Mouse (Mus musculus) thymus, adult 2 months (tissue): Measurements from ENCODE around the gene Gm11444. TPM values are rescaled to one million over a fixed set of nuclear protein-coding genes. Genes with fewer than 3 reads are reported as not detected.

ENCODE experiments used
- DNase-seq: peaks from one replicate; pipeline ENCODE4 v3.0.0; 2021
- H3K27ac ChIP-seq: fragments of 200-500 bp; 2 replicates; pipeline ENCODE4 v1.5.1; 2012; ENCODE audit warnings: low read length, control low read depth; ENCODE audit not compliant: control insufficient read depth, insufficient read depth
- H3K27me3 ChIP-seq: fragments of 200-500 bp; 2 replicates; pipeline ENCODE4 v1.6.1; 2012; ENCODE audit warnings: mild to moderate bottlenecking, low read length, moderate library complexity, mixed read lengths; ENCODE audit not compliant: control insufficient read depth, insufficient read depth
- H3K36me3 ChIP-seq: fragments of 200-500 bp; 2 replicates; pipeline ENCODE4 v1.6.1; 2012; ENCODE audit warnings: mild to moderate bottlenecking, low read length, moderate library complexity; ENCODE audit not compliant: control insufficient read depth, insufficient read depth
- H3K4me1 ChIP-seq: fragments of 200-500 bp; replicated peaks from 2 replicates; pipeline ENCODE4 v1.6.1; 2012; ENCODE audit warnings: low read length; ENCODE audit not compliant: control insufficient read depth, insufficient read depth
- H3K4me3 ChIP-seq: fragments of 200-500 bp; 2 replicates; pipeline ENCODE4 v1.5.1; 2012; ENCODE audit warnings: mild to moderate bottlenecking, low read length, control low read depth, moderate library complexity; ENCODE audit not compliant: control insufficient read depth, insufficient read depth
- CTCF ChIP-seq: fragments of 200-500 bp; IDR thresholded peaks from 2 replicates; pipeline ENCODE4 v1.5.1; 2012; ENCODE audit warnings: mild to moderate bottlenecking, control low read depth, low read length, moderate library complexity, borderline replicate concordance; ENCODE audit not compliant: control insufficient read depth, poor library complexity, insufficient read depth; ENCODE audit errors: extremely low read depth
- POLR2A ChIP-seq: fragments of 200-500 bp; IDR thresholded peaks from 2 replicates; pipeline ENCODE4 v1.6.1; 2012; ENCODE audit warnings: mild to moderate bottlenecking, low read length, control low read depth, moderate library complexity; ENCODE audit not compliant: control insufficient read depth, poor library complexity, insufficient read depth; ENCODE audit errors: extremely low read depth
- WGBS: fragments of 180-500 bp; shearing (Covaris S2); methylation state at CpG from one replicate; pipeline ENCODE4 v1.1.7; 2018; 5-methylcytosine and 5-hydroxymethylcytosine counted together
- polyA plus RNA-seq: library from polyadenylated mRNA; depleted of rRNA; stranded (reverse); fragments of >200 nt; gene quantifications from 2 replicates; pipeline ENCODE4 v1.2.3, GENCODE M21; 2012; rRNA removed

Gm11444 gene
- not detected in 2 replicates for polyA plus RNA-seq

GRCm38 (mm10) chr11:85850233-85850632 is at the start of gene Gm11444:
Gm11444 (minus strand) TSS chr11:85850333.
- DNase-seq: no peak
- no peaks in the 10 kb centered on the region for H3K36me3 ChIP-seq
- no peaks in the 10 kb centered on the region for H3K4me1 ChIP-seq
- no peak for TF ChIP-seq CTCF
- no peak for TF ChIP-seq POLR2A
- 93% methylated on average over 6 of the region's 6 CpGs for WGBS
- H3K27me3 ChIP-seq: no peaks in the 10 kb centered on the region; the same call in 1 of the 2 replicates
- H3K4me3 ChIP-seq: no peak within 1 kb of the TSS
- no peak within 1 kb of the TSS for H3K27ac ChIP-seq

DNA sequence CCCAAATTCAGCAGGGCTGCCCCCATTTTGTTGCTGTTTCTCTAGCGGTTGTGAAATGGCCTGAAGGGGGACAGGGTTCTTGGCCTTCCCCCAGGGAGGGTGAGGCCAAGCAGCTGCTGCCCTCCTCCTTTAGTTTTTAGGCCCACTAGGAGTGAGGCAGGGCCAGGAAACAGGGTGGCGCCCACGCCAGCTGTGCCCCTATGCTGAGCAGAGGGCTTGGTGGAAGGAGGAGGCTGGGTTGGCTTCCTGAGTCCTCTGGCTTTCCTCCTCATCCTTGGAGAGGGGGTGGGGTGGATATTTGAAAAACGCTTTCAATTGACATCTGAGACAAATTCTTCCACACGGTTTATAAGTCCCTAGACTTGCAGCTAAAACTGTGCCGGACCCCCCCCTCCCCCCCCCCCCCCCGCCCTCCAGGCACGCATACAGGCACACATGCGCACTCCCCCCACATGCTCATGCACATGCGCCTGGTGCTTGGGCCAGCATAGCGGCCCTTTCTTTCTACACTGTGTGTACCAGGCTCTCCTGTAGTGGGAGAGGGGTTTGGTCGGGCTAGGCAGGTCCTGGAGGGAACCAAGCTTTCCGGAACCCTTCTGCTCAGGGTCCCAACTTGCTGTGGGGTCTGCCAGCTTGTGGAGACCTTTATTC is 46.3 kb upstream of the Gm11444 start:
- no peak overlapping the region for H3K27ac ChIP-seq
- H3K36me3 ChIP-seq: no peaks in the 10 kb centered on the region
- no peaks in the 10 kb centered on the region for H3K4me1 ChIP-seq
- no peak for DNase-seq
- WGBS: 57% methylated on average over 13 of the region's 13 CpGs
- H3K4me3 ChIP-seq: no peak overlapping the region
- peaks cover 21% of the 10 kb centered on the region; the same call in 1 of the 2 replicates for H3K27me3 ChIP-seq
- TF ChIP-seq POLR2A (no peak), CTCF (no peak)

DNA sequence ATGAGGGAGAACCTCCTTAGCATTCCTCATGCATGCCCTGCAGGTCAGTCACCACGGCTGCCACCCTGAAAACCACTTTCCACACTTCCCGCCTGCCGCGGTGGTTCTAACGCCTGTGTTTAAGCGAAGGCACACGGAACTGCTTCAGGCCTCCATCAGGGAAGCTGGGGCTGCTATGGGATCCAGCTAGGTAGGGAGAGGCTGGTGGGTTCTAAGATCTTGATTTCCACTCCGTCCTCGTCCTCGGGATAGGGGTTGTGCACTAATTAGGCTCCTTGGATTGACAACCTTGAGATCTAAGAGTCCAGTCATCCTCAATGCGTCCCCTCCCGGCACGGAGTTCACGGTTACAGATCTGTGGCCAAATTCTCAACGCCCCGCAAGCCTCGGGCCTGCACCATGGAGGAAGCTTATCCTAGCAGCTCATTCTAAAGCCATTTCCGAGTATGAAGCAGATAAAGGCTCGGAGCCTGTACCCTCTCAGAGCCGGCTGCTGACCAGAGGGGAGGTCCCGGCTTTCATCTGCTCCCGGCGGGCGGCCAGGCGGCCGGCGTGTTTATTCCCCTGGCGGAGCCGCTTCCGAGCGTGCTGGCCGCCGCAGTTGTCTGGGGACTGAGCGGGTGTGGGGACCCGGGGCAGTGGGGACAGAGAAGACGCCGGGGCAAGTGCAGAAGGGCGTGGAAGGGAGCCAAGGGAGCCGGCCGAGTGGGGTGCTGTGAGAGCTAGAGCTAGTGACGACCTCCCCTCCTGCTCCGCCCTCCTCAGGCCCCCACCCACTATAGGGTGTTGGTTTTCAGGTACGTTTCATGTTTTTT is 44.8 kb upstream of the Gm11444 start:
- no peak for DNase-seq
- Histone ChIP-seq H3K4me1 (no peaks in the 10 kb centered on the region), H3K4me3 (no peak overlapping the region), H3K27ac (no peak overlapping the region), H3K36me3 (no peaks in the 10 kb centered on the region), H3K27me3 (peaks cover 36% of the 10 kb centered on the region)
- 6% methylated on average over 43 of the region's 43 CpGs for WGBS
- TF ChIP-seq CTCF (no peak), POLR2A (no peak)

GRCm38 (mm10) chr11:85894136-85894530 is 44.0 kb upstream of the Gm11444 start:
- Histone ChIP-seq H3K27ac (no peak overlapping the region), H3K27me3 (peaks cover 39% of the 10 kb centered on the region)

DNA sequence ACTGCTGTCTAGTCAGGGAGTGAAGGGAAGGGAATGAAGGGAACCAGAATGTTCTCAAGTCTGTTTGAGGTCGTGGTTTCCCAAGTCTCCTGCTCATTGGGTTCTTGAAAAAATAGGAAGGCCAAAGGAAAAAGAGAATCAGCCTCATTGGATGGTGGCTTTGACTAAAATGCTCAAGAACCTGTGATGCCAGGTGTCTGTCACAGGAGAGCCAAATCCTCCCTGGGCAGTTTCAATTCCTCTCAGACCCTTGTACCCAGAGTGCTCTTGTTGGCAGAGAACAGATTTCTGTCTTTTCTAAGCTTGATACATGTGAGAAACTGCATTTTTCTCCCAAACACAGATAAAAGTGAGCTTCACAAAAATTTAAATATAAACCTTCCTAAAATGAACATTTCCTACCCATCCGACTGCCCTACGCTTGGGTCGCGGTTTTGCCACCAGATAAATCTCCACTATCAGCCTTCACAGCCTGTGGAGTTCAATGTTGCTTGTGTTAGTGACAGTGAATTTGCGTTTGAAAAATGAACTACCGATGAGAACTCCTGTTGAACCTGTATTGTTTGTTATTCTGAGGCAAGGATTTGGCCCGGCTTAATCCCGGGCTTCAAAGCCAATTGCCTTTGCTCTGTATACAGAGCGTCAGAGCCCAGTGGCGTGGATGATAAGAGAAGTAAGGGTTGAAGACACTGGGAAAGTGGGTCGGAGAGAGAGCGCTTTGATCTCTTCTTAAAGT is 43.4 kb upstream of the Gm11444 start:
- no peak for TF ChIP-seq CTCF
- TF ChIP-seq POLR2A: no peak
- Histone ChIP-seq H3K27me3 (peaks cover 45% of the 10 kb centered on the region), H3K4me3 (no peak overlapping the region), H3K4me1 (no peaks in the 10 kb centered on the region), H3K36me3 (no peaks in the 10 kb centered on the region), H3K27ac (no peak overlapping the region)
- WGBS: 12% methylated on average over 13 of the region's 13 CpGs
- no peak for DNase-seq

More at GRCm38 (mm10) chr11:85894136-85894530, 44.0 kb upstream of the Gm11444 start:
- no peak for DNase-seq
- TF ChIP-seq CTCF (no peak), POLR2A (no peak)
- no peaks in the 10 kb centered on the region for H3K4me1 ChIP-seq
- no peak overlapping the region for H3K4me3 ChIP-seq
- H3K36me3 ChIP-seq: no peaks in the 10 kb centered on the region
- 8% methylated on average over 3 of the region's 3 CpGs for WGBS

DNA sequence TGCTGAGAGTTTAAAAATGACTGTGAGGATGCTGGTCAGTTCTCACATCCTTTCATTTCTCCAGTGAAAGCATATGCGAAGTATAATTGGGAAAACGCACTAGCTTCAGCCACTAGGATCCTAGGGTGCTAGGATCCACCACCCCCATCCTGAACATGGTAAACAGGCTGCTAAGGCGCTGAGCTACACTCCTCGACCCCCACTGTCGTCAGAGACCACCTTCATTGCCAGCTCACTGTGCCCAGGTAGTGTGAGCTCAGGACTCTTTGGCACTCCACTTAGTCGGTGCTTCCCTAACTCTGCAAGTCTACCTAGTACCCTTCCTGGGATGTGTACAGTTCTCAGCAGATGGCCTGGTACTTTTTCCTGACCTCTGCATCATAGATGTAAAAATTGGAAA is 42.6 kb upstream of the Gm11444 start:
- H3K36me3 ChIP-seq: no peaks in the 10 kb centered on the region
- peaks cover 51% of the 10 kb centered on the region for H3K27me3 ChIP-seq
- TF ChIP-seq CTCF (no peak), POLR2A (no peak)
- WGBS: 8% methylated on average over 6 of the region's 6 CpGs
- no peak overlapping the region for H3K27ac ChIP-seq
- no peaks in the 10 kb centered on the region for H3K4me1 ChIP-seq
- no peak overlapping the region for H3K4me3 ChIP-seq
- DNase-seq: no peak
